Mouse (Mus musculus): ENCODE measurements around the gene Wdr59. TPM values are rescaled to one million over a fixed set of nuclear protein-coding genes. Genes with fewer than 3 reads are reported as not detected.

The Wdr59 gene
- polyA plus RNA-seq, 2 experiments = 1.1 to 2.8 TPM

- H3K27ac ChIP-seq = no peak overlapping the region
Observed at GRCm38 (mm10) chr8:111538194-111538593, 16.3 kb upstream of the Wdr59 start.

GRCm38 (mm10) chr8:111537765-111538158, 15.9 kb upstream of the Wdr59 start:
- H3K9ac ChIP-seq (replicated peaks) = no peak overlapping the region
- peaks cover 0 to 21% of the 10 kb centered on the region in 2 experiments; a peak in 3 of 4 replicates for H3K4me1 ChIP-seq (replicated peaks; ENCODE audit: control insufficient read depth in 2 of 2, insufficient read depth in 2 of 2, low read length in 1 of 2)
- DNase-seq (ENCODE audit: low read depth in 3 of 3, low spot score in 3 of 3) (no peak), ATAC-seq (ENCODE audit: insufficient read depth) (no peak)
- peak overlapping the region; percentile 66 to 77 for H3K4me3 ChIP-seq (ENCODE audit: insufficient read depth in 1 of 2, low read depth in 2 of 2, low read length in 2 of 2)
- H3K36me3 ChIP-seq (replicated peaks; ENCODE audit: control insufficient read depth, insufficient read depth, low read depth) = no peaks in the 10 kb centered on the region
- TF ChIP-seq EP300 (IDR thresholded peaks at IDR 0.05; ENCODE audit: low read depth) = no peak
- H3K4me2 ChIP-seq (ENCODE audit: low read depth) = peak overlapping the region; percentile 89
- no peaks in the 10 kb centered on the region for H3K9me3 ChIP-seq (ENCODE audit: control insufficient read depth, low read length)
- no peak overlapping the region for H3K27ac ChIP-seq
- WGBS (ENCODE audit: insufficient replicate concordance) = 11% methylated on average over 8 of the region's 8 CpGs
- no peaks in the 10 kb centered on the region for H3K27me3 ChIP-seq (ENCODE audit: control insufficient read depth, insufficient read depth, low read length)

More at GRCm38 (mm10) chr8:111538194-111538593, 16.3 kb upstream of the Wdr59 start:
- no peak for DNase-seq (ENCODE audit: low read depth in 3 of 3, low spot score in 3 of 3)
- peak overlapping the region; percentile 66 to 77 for H3K4me3 ChIP-seq (ENCODE audit: insufficient read depth in 1 of 2, low read depth in 2 of 2, low read length in 2 of 2)
- TF ChIP-seq CTCF (IDR thresholded peaks at IDR 0.05; ENCODE audit: low read depth) (no peak), EP300 (IDR thresholded peaks at IDR 0.05; ENCODE audit: low read depth) (no peak)
- H3K36me3 ChIP-seq (replicated peaks; ENCODE audit: control insufficient read depth, insufficient read depth, low read depth) = no peaks in the 10 kb centered on the region
- no peaks in the 10 kb centered on the region for H3K9me3 ChIP-seq (ENCODE audit: control insufficient read depth, low read length)
- H3K9ac ChIP-seq (replicated peaks) = no peak overlapping the region
- no peaks in the 10 kb centered on the region for H3K27me3 ChIP-seq (ENCODE audit: control insufficient read depth, insufficient read depth, low read length)
- WGBS (ENCODE audit: insufficient replicate concordance) = 17% methylated on average over 2 of the region's 2 CpGs
- no peak for ATAC-seq (ENCODE audit: insufficient read depth)
- H3K4me1 ChIP-seq (replicated peaks; ENCODE audit: control insufficient read depth in 2 of 2, insufficient read depth in 2 of 2, low read length in 1 of 2) = peaks cover 0 to 21% of the 10 kb centered on the region in 2 experiments; a peak in 3 of 4 replicates
- peak overlapping the region; percentile 89 for H3K4me2 ChIP-seq (ENCODE audit: low read depth)

DNA sequence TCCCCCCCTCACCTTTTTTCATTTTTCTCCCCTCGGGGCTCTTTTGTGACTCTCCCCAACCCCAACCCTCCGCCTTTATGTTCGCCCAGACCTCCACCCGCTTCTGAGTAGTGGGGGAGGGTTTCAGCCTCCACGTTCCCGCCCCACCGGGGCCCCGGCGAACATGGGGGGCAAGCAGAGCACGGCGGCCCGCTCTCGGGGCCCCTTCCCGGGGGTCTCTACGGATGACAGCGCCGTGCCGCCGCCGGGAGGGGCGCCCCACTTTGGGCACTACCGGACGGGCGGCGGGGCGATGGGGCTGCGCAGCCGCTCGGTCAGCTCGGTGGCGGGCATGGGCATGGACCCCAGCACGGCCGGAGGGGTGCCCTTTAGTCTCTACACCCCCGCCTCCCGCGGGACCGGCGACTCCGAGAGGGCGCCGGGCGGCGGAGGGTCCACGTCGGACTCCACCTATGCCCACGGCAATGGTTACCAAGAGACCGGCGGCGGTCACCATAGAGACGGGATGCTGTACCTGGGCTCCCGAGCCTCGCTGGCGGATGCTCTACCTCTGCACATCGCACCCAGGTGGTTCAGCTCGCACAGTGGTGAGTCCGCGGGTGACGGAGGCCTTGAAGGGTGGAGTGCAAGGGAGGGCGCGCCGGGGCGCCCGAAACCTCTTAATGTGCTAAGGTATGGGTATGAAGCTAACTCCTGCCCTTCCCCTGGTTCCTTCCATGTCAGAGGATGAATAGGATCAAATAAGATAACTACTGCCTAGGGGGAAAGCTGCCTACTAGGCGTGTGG, 15.3 kb upstream of the Wdr59 start:
- Histone ChIP-seq H3K27me3 (ENCODE audit: control insufficient read depth, insufficient read depth, low read length) (no peaks in the 10 kb centered on the region), H3K4me1 (replicated peaks; ENCODE audit: control insufficient read depth in 2 of 2, insufficient read depth in 2 of 2, low read length in 1 of 2) (peaks cover 0 to 21% of the 10 kb centered on the region in 2 experiments; a peak in 3 of 4 replicates)

GRCm38 (mm10) chr8:111536031-111536977, 14.4 kb upstream of the Wdr59 start, which contains the start of gene Znrf1:
Gene Znrf1, plus strand, starts transcription at chr8:111536097.
- H3K27ac ChIP-seq = no peak within 1 kb of the TSS
- DNase-seq (ENCODE audit: low read depth in 3 of 3, low spot score in 3 of 3) (peak; percentile 34 to 52 (median 40)), ATAC-seq (ENCODE audit: insufficient read depth) (peak; percentile 85)
- H3K4me1 ChIP-seq (replicated peaks; ENCODE audit: control insufficient read depth in 2 of 2, insufficient read depth in 2 of 2, low read length in 1 of 2) = peaks cover 0 to 21% of the 10 kb centered on the region in 2 experiments; a peak in 3 of 4 replicates
- H3K4me3 ChIP-seq (ENCODE audit: insufficient read depth in 1 of 2, low read depth in 2 of 2, low read length in 2 of 2) = peak within 1 kb of the TSS; percentile 66 to 77
- H3K27me3 ChIP-seq (ENCODE audit: control insufficient read depth, insufficient read depth, low read length) = no peaks in the 10 kb centered on the region
- H3K4me2 ChIP-seq (ENCODE audit: low read depth) = peak within 1 kb of the TSS; percentile 89
- TF ChIP-seq EP300 (IDR thresholded peaks at IDR 0.05; ENCODE audit: low read depth) (no peak), CTCF (IDR thresholded peaks at IDR 0.05; ENCODE audit: low read depth) (peak; percentile 72)
- H3K9me3 ChIP-seq (ENCODE audit: control insufficient read depth, low read length) = no peaks in the 10 kb centered on the region
- H3K9ac ChIP-seq (replicated peaks) = peak within 1 kb of the TSS; percentile 67
- whole genome bisulfite sequencing (ENCODE audit: insufficient replicate concordance) = under 1% methylated on average over 54 of the region's 100 CpGs
- no peaks in the 10 kb centered on the region for H3K36me3 ChIP-seq (replicated peaks; ENCODE audit: control insufficient read depth, insufficient read depth, low read depth)

More for the DNA sequence above, 15.3 kb upstream of the Wdr59 start:
- no peak for DNase-seq (ENCODE audit: low read depth in 3 of 3, low spot score in 3 of 3)
- Histone ChIP-seq H3K27ac (no peak overlapping the region), H3K9ac (replicated peaks) (peak overlapping the region; percentile 67), H3K4me2 (ENCODE audit: low read depth) (peak overlapping the region; percentile 89), H3K36me3 (replicated peaks; ENCODE audit: control insufficient read depth, insufficient read depth, low read depth) (no peaks in the 10 kb centered on the region), H3K9me3 (ENCODE audit: control insufficient read depth, low read length) (no peaks in the 10 kb centered on the region), H3K4me3 (ENCODE audit: insufficient read depth in 1 of 2, low read depth in 2 of 2, low read length in 2 of 2) (peak overlapping the region; percentile 66 to 77)
- ATAC-seq (ENCODE audit: insufficient read depth) = peak; percentile 26
- TF ChIP-seq EP300 (IDR thresholded peaks at IDR 0.05; ENCODE audit: low read depth) = no peak
- TF ChIP-seq CTCF (IDR thresholded peaks at IDR 0.05; ENCODE audit: low read depth) = no peak
- WGBS (ENCODE audit: insufficient replicate concordance) = under 1% methylated on average over 64 of the region's 64 CpGs

All from liver, embryonic 14.5 days (tissue).